Mouse (Mus musculus) layer of hippocampus, adult 18-20 months (tissue): ENCODE results near the gene Icos. TPM values are rescaled to one million over a fixed set of nuclear protein-coding genes. Genes with fewer than 3 reads are reported as not detected.

Source experiments
- DNase-seq, 2 experiments: peaks; one replicate each; pipeline ENCODE4 v3.0.0; 2022; ENCODE audit warnings: low spot score in 2 of 2
- long read RNA-seq: library from polyadenylated mRNA; stranded (forward); transcript quantifications from one replicate; pipeline ENCODE4 v2.0.0, GENCODE M21; 2021
- total RNA-seq, 2 experiments: library from RNA; stranded (reverse); gene quantifications; 2 replicates each; pipeline ENCODE4 v1.2.3; 2021

Gene Icos
- not detected for total RNA-seq
- long read RNA-seq = 0 reads

DNA sequence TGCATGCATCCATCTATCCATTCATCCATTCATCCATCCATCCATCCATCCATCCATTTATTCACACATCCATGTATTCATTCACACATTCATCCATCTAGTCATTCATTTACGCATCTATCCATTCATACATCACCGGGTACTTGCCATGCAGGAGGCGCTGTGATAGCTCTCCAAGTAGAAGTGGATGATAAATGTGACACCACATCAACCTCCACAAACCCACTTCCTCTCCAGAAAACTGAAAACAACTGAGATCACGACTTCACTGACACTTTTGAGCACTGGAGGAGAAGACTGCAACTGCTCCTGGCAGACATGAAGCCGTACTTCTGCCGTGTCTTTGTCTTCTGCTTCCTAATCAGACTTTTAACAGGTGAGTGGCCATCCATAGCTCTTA is at the start of gene Icos:
TSS of gene Icos (plus strand) at position 287 of the 400 bp plus-strand sequence.
- DNase-seq = no peak

DNA sequence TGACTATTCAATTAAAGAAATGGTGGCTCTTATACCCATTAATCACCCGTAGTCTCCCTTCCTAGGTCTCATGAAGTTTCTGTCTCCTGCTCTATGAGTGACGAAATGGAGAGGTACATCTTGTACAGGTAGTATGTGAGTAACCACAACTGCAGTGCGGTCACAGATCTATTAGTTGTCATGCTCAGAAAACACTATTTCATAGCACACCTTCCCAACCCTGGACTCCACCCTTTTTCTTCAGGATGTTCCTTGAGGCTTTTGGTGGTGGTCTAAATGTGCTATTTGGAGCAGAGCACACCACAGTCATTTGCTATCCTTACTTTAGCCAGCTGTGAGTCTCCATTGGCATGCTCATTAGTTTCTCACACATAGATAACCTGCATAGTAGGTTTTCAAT is 48.7 kb upstream of the Icos start:
- DNase-seq = no peak

DNA sequence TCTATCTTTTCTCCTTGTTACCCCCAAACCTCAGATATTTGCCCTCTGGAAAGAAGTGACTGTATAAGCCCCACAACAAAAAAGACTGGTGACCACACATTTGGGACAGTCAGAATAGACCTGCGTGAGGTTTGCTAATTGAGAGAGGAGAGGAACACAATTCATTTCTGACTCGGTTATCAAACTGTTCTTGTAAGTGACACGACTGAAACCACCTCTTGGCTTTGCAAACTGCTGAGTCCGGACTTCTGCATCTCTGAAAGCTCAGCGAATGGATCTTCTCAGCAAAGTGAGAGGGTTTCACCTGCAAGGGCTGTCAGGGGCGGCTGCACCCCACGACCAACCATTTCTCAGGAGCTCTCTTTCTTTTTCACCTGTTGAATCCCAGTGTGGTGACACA is 47.3 kb upstream of the Icos start:
- no peak for DNase-seq

DNA sequence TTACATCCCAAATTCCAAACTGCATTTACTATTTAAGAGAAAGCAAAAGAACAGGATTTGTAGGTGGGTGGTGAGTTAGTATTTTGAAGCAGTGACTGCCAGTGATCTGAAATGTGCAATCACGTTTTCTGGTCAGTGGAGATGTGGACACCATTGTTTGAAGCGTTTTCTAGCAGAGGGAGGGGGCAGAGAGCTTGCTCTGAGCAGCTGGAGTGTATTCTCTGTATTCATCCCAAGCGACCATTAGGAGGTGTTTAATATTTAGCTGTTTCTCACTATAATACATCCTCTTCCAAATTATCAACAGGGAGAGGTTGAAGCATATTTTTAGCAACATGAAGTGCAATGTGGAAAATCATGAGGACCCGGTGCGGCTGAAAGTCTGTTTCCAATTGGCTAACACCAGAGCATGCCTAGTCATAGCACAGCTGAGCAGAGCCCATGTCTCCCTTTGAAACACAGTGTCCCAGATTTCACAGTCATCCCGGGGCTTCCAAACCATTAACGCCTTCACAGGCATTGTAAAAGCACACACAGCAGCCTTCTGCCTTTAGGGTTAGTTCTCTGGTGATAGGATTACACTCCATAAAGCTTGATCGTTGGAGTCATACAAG is 41.7 kb upstream of the Icos start:
- peak in 1 of 2 experiments; percentile 59 for DNase-seq

DNA sequence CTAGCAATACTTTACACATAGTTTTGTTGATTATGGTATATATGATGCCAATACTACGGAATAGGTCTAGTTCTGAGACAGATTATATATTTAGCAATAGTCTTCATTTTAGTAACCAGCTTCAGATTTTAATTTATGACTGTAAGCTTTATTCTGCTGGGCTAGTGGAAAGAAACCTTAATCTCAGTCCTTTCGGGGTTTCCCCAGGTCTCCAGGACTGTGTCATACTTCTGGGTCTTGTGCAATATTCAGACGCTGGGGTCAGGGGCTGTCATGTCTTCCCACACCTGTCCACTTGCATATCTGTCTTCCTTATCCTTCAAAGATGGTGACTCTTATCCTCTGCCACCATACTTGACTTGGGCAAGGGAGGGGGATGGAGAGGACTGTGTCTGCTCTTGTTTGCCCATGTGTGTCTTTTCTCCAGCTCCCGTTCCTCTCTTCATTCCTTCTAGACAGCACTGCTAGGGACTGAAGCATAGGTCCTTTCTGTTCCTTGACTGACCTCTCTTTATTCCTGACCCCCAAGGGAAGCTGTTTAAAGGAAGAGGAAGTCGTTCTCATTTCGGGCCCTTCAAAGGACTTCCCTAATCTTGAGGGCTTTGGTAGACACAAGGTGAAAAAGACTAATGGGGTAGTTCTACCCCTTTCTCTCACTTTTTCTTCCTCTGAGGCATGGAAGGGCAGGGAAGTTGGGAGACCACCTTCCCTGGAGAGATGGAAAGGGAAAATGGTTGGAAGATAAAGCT is 40.6 kb upstream of the Icos start:
- DNase-seq = no peak

DNA sequence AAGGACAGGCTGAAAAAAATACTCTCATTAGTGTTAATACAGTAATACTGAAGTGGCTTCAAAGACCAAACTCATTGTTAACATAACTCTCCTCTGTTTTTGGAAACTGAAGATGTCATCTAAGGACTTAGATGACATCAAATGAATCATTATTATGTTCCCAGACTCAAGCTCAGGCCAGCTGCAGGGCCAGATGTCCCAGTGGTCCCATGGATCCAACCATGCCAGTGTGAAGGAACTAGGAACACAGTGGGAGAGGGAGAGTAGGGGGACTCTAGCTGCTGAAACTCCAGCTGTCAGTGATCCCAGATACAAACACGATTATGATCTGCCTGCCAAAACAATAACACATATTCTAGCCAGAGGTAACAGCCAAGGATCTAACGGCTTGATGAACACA is 39.5 kb upstream of the Icos start:
- DNase-seq = no peak

DNA sequence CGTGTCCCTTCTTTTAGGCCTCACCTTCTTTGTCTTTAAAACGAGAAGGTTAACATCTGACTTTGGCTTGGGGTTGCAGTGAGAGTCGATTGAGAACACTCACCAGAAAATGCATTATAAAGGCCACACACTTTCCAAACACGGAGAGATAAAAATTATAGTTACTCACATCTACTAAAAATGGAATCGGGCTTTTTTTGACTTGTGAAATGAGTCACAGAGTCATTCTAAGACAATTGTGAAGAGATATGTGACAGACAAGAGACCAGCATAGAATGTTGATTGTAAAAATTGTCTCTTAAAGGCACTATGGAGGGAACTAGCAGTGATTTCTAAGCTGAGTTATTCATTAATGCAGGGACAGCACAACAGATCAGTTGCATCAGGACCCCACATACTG is 38.8 kb upstream of the Icos start:
- no peak for DNase-seq

DNA sequence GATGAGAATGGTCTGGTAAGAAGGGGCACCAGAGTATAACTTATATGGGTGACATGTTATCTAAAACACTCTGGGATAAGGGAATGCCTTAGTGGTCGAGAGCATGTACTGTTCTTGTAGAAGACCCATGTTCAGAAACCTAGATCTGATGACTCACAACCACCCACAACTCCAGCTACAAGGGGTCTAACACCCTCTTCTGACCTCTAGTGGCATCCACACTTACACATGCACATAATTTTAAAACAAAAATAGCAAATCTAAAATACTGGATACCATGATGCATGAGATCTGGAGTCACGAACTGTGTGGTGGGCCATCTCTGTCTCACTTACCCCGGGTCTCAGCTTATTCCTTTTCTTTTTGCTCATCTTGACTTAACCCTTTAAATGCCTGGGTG is 37.7 kb upstream of the Icos start:
- DNase-seq = no peak

DNA sequence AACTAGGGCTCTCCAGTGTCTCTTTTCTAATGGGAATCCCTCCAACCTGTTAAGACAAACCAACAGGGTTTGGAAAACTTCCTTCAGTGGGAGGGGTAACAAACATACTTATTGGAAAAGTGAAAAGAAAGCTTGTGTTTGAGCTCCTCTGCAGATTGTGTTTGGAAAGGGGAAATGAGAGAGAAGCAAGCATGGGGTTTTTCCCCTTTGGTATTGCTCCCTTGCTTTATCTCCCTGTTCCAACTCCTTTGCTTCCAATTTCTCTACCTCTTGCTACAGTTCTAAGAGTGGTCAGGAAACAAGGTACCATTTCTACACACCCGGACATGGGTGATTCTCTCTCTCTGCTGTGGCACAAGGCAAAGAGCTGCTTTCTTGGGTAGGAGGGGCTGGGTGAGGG is 37.1 kb upstream of the Icos start:
- no peak for DNase-seq

DNA sequence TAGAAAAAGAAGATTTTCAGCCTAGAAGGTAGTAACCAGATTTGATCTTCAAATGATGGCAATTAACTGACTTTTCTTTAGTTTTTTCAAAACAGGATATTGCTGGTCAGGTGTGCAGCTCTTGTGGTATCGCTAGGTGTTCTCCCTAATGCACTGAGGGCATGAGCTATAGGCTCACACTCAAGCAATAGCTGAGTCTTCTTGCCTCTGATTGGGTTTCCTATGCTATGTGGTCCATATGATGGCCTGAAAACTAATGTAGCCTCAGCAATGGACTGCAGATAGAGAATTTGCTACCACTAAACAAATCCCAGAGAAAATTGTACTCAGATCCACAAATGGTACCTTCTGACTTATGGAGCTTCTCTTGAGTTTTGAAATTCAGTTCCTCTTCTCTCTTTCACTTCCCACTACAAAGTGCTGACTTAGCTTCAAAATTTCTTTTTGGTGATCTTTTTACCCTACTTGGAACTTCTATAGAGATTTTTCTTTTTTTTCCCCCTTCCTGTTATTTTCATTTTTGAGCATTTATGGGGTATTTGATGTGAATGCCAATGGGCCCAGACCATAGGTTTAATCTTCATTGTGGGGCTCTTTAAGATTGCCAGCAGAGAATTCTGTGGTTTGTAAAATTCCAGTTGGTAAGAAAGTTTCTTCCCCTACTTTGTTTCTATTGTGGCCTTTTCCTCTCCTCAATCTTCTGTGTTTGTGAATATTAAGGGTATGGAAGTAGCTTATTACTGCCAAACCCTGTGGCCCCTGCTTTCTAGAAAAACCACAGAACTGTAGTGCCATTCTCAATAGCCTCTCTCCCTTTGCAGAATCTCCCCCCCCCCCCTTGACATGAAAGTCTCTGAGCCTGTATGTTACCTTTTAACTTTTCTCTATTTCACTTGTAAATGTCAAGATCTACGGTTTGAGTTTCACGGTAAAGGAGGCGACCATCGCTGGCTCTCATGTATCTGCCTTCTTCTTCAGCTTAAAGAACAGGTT is 36.4 kb upstream of the Icos start:
- no peak for DNase-seq

DNA sequence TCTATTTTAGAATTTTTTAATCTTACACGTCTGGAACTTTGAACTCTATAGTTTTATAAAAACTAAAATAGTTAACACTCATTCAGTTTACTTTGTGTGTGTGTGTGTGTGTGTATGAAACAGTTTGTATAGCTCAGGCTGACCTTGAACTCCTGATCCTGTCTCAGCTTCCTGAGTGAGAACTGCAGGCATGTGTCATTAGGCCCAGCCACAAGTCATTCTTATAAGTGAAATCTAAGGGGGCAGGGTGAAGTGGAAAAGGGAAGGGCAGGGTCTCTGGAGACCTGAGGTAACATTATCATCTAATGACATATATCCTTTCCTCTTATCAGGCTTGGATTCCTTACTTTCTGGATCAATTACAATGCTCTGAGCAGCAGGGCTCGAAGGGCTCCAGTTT is 34.8 kb upstream of the Icos start:
- no peak for DNase-seq

DNA sequence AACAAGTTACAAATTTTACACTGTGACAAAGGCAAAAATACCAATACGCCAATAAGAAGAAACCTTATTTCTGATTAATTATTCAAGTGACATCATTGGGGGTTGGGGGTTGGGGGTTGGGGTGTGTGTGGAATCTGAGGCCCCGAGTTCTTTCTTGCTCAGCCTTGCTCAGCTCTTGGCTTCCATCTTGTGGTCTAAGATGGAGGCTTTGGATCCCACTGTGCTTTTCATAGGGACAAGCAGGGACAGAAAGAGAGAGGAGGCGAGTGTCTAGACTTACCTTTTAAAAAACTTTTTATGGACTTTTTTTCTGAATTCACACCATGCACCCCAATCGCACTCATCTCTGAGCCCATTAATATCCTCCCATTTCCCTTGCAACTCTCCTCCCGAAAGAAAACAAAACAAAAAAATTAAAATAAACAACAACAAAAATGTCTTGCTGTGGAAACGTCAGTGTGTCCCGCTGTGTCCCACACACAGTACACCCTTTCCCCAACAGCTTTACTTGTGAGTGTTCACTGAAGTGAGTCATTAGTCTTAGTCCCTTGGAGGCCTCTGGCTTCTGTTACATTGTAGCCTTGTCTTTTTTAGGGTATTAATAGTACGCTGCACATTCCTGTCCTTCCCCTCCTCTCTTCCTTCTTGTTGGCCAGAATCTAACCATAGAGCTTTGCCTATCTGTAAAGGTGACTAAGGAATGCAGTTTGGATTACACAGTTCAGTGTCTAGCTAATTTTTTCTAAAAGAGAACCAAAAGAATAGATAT is 31.9 kb upstream of the Icos start:
- DNase-seq = no peak

DNA sequence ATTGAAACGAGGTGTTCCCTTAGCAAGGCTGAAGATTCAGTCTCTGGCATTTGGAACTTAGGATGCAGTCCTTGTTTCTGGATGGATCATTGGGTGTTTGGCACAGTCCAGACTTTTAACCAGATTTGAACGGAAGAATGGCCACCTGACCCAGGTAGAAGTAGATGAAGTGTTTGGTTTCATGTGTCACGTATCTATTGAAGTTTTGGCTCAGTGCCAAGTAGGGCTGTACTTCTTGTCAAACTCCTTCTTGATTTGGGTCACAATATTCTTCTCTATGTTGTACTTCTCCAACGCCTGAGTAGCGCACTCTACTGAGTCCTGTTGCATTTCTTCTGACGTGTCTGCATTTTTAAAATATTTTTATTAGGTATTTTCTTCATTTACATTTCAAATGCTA is 29.6 kb upstream of the Icos start:
- no peak for DNase-seq

DNA sequence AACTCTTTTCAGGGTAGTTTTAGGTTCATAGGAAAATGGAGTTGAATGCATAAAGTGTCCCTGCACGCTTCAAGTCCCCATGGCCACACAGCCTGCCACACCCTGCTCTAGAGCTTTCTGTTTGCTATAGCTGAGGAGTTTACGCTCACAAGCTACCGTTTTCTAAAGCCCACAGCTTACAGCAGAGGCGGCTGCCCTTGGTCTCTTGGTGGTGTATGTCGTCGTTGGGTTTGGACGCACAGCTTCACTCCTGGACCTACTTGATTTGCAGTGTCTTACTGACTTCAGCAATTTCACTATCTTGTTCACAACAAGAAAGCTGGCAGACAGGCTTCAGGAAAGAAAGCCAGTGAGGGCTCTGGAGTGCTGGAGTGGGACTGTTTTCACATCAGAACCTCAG is 24.8 kb upstream of the Icos start:
- DNase-seq = no peak

DNA sequence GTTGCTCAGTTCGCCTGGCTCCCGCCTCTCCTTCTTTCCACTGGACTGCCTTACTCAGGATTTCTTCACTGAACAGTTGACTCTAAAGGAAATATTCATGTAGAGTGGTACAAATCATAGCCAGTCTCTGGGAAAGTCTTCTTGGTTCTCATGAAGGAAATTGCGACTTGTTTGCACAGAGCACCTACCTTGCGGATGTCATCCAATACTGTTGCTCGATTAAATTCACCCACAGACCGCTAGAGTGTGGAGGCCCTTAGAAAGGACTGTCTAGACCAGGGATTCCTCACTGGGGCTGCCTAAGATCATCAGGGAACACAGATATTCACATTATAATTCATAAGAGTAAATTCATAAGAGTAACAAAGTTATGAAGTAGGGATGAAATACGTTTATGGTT is 24.0 kb upstream of the Icos start:
- DNase-seq = no peak

DNA sequence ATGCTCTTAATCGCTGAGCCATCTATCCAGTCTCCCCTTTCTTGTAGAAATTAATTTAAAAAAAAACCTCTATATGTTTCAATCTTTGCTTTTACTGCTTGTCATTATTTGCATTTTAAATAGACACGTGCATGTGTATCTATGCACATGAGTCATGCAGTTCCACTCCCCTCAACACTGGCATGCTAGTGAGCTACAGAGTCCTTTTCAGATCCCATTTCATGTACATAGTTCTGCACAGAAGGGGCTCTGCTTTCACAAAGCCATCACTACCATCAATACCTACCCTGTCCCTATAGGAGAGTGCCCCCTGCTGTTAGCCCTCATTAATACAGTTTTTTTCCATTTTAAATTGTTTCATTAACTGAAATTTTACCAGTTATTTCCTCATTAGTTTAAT is 23.0 kb upstream of the Icos start:
- peak in 1 of 2 experiments; percentile 28 for DNase-seq

DNA sequence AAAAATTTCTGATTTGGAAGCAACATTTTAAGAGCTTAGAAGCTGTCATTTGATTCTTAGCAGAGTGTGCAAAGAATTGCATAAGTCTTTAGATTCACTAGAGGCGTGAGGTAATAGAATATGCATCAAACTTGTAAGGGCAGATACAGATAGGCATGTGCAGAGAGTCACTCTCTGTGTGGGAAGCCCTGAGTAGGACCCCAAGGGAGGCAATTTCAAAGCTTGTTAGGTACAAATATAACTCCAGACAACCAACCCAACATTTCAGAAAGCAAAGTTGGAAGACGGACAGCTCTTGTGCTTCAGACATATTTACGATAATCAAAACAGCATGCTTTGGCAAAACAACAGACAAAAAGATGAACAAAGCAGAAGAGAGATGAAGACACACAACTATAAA is 22.5 kb upstream of the Icos start:
- no peak for DNase-seq

DNA sequence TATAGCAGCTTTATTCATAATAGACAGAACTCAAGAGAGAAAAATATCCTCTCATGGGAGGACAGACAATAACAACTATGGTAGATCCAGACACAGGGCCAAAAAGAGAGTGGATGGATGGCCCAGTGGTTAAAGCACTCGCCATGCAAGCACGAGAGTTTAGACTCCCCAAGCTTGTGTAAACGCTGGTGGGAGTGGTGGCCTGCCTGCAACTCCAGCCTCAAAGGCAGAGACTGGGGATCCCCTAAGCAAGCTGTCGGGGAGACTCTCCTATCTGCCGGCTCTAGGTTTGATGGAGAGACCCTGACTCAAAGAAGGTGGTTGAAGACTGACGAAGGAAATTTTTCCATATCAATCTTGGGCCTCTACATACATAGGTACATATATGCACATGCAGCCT is 21.5 kb upstream of the Icos start:
- no peak for DNase-seq

DNA sequence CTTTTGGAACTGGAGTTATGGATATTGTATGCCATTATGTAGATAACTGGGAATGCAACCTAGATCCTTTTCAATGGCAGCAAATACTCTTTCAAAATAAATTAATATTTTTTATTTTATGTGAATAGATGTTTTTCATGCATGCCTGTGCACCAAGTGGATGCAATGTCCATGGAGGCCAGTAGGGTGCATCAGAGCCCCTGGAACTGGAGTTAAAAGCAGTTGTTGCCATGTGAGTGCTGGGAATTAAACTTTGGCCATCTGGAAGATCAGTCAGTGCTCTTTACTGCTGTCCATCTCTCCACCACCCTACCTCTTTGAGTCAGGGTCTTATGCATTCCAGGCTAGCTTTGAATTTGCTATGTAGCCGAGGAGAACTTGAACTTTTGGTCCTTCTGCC is 19.4 kb upstream of the Icos start:
- no peak for DNase-seq

DNA sequence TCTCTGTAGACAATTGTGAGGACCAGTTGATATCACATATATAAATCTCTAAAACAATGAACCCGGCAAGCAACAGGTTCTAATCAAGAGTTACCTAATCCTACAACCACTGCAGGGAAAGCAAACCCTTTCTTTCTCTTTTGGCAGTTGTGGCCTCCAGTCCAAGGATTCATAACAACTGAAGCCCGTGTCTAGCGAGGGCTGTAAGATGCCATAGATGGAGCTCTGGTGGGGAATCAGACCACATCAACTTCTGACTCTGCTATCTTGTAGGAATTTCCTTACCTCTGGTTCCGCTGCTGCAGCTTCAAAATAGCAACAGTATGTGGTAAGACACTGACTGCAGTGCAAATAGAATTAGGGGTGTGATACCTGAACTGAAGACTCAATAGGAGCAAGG is 18.5 kb upstream of the Icos start:
- DNase-seq = no peak

DNA sequence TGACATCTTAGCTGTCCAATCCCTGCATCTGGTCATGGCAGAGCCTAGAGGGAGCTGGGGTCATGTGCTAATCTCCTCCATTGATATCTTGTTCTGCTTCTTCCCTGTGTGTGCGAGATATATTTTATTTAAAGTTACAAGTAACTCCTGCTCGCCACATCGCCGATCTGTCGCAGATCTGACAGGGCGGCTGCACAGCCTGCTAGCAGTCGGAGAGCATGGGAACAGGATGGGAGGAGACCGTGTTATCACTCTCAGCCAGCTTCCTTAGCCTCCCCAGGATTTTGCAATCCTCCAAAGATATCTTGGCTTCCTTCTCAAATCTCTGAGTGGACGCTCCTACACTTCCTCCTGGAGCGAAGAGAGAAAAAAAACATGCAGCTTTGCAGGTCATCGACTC is 17.3 kb upstream of the Icos start:
- no peak for DNase-seq
